Mouse (Mus musculus) intestine, embryonic 14.5 days (tissue): ENCODE measurements around the gene Acsm3. TPM values are rescaled to one million over a fixed set of nuclear protein-coding genes. Genes with fewer than 3 reads are reported as not detected.
A peak's percentile ranks its signal among the peaks of the same experiment; 100 is the strongest.
"Not testable (repeated sequence)": the region's sequence is repeated elsewhere in the genome, so short reads cannot be mapped to it uniquely, and the experiment has no call there.

Experiments used
- ATAC-seq: fragments of 200-750 bp; cut with Nextera tagmentation; replicated peaks from 2 replicates; pipeline ENCODE4 v1.8.0; 2017; ENCODE audit warnings: low read depth, moderate number of reproducible peaks, moderate TSS enrichment, moderate library complexity; ENCODE audit not compliant: low FRiP score, low TSS enrichment
- DNase-seq: peaks from one replicate; pipeline ENCODE4 v3.0.0-alpha.2; 2018; ENCODE audit warnings: low spot score
- H3K27ac ChIP-seq: fragments of 300-500 bp; sonication (generic); 2 replicates; pipeline ENCODE4 v1.5.1; 2014; ENCODE audit warnings: low read depth, mild to moderate bottlenecking, control low read depth
- H3K27me3 ChIP-seq: fragments of 300-500 bp; sonication (generic); replicated peaks from 2 replicates; pipeline ENCODE4 v1.6.1; 2014; ENCODE audit warnings: low read length, control low read depth; ENCODE audit not compliant: control insufficient read depth, insufficient read depth
- H3K36me3 ChIP-seq: fragments of 300-500 bp; sonication (generic); 2 replicates; pipeline ENCODE4 v1.6.1; 2014; ENCODE audit warnings: low read length, control low read depth; ENCODE audit not compliant: control insufficient read depth, insufficient read depth
- H3K4me1 ChIP-seq: fragments of 300-500 bp; sonication (generic); replicated peaks from 2 replicates; pipeline ENCODE4 v1.6.1; 2014; ENCODE audit warnings: low read length, control low read depth, mixed read lengths; ENCODE audit not compliant: control insufficient read depth, insufficient read depth
- H3K4me2 ChIP-seq: fragments of 300-500 bp; sonication (generic); 2 replicates; pipeline ENCODE4 v1.6.1; 2014; ENCODE audit warnings: low read length
- H3K4me3 ChIP-seq: fragments of 300-500 bp; sonication (generic); 2 replicates; pipeline ENCODE4 v1.5.1; 2014; ENCODE audit warnings: low read depth, low read length, control low read depth, mixed read lengths
- H3K9ac ChIP-seq: fragments of 300-500 bp; sonication (generic); 2 replicates; pipeline ENCODE4 v1.6.1; 2014; ENCODE audit warnings: mild to moderate bottlenecking, low read length
- H3K9me3 ChIP-seq: fragments of 300-500 bp; sonication (generic); 2 replicates; pipeline ENCODE4 v1.6.1; 2016; ENCODE audit warnings: low read length, control low read depth; ENCODE audit not compliant: control insufficient read depth
- WGBS: fragments of 180-500 bp; shearing (Covaris S2); extraction: QIAGEN DNeasy Blood & Tissue Kit; methylation state at CpG from one replicate; pipeline ENCODE4 v1.1.7; 2014; 5-methylcytosine and 5-hydroxymethylcytosine counted together
- polyA plus RNA-seq: library from polyadenylated mRNA; unstranded; fragments of >200 nt; fragmentation: Nextera tagmentation; extraction: Ambion mirVana; gene quantifications from 2 replicates; pipeline ENCODE4 v1.2.1, GENCODE M21; 2014

Acsm3 gene
- 4.9 and 7.1 TPM in 2 replicates for polyA plus RNA-seq

- no peak within 1 kb of the TSS for H3K27ac ChIP-seq
- 30% methylated on average over 11 of the region's 11 CpGs for WGBS
- H3K27me3 ChIP-seq, result no peaks in the 10 kb centered on the region
- H3K9ac ChIP-seq, result no peak within 1 kb of the TSS
- no peaks in the 10 kb centered on the region for H3K36me3 ChIP-seq
- H3K4me1 ChIP-seq, result no peaks in the 10 kb centered on the region
- ATAC-seq, result peak; percentile 43
- DNase-seq, result no peak
- H3K4me2 ChIP-seq, result peak within 1 kb of the TSS; percentile 26
- no peaks in the 10 kb centered on the region for H3K9me3 ChIP-seq
- H3K4me3 ChIP-seq, result no peak within 1 kb of the TSS
Observed at GRCm38 (mm10) chr7:119760527-119760951, at the start of gene Acsm3. Acsm3 (plus strand) TSS chr7:119760923.

GRCm38 (mm10) chr7:119714111-119714510 lies 46.6 kb upstream of the Acsm3 start:
- H3K27ac ChIP-seq, result no peak overlapping the region
- no peak for ATAC-seq
- no peak overlapping the region for H3K4me2 ChIP-seq
- H3K36me3 ChIP-seq, result peaks cover 47% of the 10 kb centered on the region
- H3K4me3 ChIP-seq, result no peak overlapping the region
- no peaks in the 10 kb centered on the region for H3K27me3 ChIP-seq
- H3K9me3 ChIP-seq, result no peaks in the 10 kb centered on the region
- 90% methylated on average over 7 of the region's 7 CpGs for WGBS
- no peak for DNase-seq
- no peaks in the 10 kb centered on the region for H3K4me1 ChIP-seq
- H3K9ac ChIP-seq, result no peak overlapping the region

DNA sequence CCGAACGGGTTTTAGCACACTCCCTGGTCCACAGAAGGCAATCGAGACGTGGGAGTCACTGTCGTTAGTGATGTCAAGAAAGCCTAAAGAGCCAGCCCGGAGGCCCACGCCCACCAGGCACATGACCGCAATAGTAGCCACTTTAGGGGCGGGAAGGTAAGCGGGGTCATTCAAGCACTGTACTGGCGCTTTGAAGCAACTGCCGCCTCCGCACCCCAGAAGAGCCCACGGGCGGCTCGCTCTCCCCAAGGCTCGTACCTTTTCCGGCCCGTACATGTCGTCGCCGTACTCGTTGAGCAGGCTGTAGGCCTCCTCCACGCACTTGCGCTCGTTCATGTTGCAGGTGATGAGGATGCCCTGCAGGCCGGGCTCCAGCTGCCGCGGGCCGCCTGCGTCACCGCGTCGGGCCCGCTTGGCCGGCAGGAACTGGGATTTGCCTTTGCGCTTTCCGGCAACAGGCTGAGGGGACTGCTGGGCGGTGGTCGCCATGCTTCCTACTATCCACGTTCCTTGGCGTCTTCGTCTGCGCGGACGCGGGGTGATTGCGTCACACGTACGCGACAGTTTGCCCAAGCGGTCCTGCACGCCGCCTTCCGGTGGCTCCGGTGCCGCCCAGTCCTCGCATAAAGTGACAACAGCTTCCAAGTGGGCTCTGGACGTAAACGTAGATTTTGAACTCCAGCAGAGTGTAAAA lies 40.3 kb upstream of the Acsm3 start, which contains the start of gene Thumpd1:
TSS of gene Thumpd1 (minus strand) at position 546 of the 694 bp plus-strand sequence.
- DNase-seq (peak; percentile 97), ATAC-seq (peak; percentile 95)
- peak within 1 kb of the TSS; percentile 74 for H3K27ac ChIP-seq
- under 1% methylated on average over 60 of the region's 60 CpGs for WGBS
- peaks cover 9% of the 10 kb centered on the region; the same call in 1 of the 2 replicates for H3K4me1 ChIP-seq
- H3K27me3 ChIP-seq, result no peaks in the 10 kb centered on the region
- peak within 1 kb of the TSS; percentile 84 for H3K9ac ChIP-seq
- no peaks in the 10 kb centered on the region for H3K9me3 ChIP-seq
- peak within 1 kb of the TSS; percentile 89 for H3K4me3 ChIP-seq
- peak within 1 kb of the TSS; percentile 92 for H3K4me2 ChIP-seq
- H3K36me3 ChIP-seq, result peaks cover 37% of the 10 kb centered on the region

- Histone ChIP-seq H3K36me3 (peaks cover 32% of the 10 kb centered on the region), H3K4me3 (peak overlapping the region; percentile 89), H3K27ac (peak overlapping the region; percentile 57), H3K9me3 (no peaks in the 10 kb centered on the region), H3K9ac (peak overlapping the region; percentile 84; the same call in 1 of the 2 replicates), H3K4me2 (peak overlapping the region; percentile 92), H3K27me3 (no peaks in the 10 kb centered on the region), H3K4me1 (peaks cover 9% of the 10 kb centered on the region; the same call in 1 of the 2 replicates)
- DNase-seq (no peak), ATAC-seq (no peak)
- WGBS, result 11% methylated on average over 8 of the region's 8 CpGs
Observed at GRCm38 (mm10) chr7:119720947-119721310, 39.8 kb upstream of the Acsm3 start.

GRCm38 (mm10) chr7:119727621-119728020 lies 33.1 kb upstream of the Acsm3 start:
- Histone ChIP-seq H3K9ac (no peak overlapping the region), H3K4me1 (no peaks in the 10 kb centered on the region), H3K27me3 (no peaks in the 10 kb centered on the region), H3K36me3 (no peaks in the 10 kb centered on the region), H3K4me3 (no peak overlapping the region), H3K4me2 (no peak overlapping the region), H3K9me3 (no peaks in the 10 kb centered on the region), H3K27ac (no peak overlapping the region)
- ATAC-seq (no peak), DNase-seq (no peak)
- 89% methylated on average over 2 of the region's 2 CpGs for WGBS

GRCm38 (mm10) chr7:119731262-119731661 lies 29.5 kb upstream of the Acsm3 start:
- ATAC-seq, H3K4me1 ChIP-seq, H3K9ac ChIP-seq, H3K9me3 ChIP-seq, DNase-seq, H3K4me3 ChIP-seq, H3K27ac ChIP-seq, H3K27me3 ChIP-seq, H3K36me3 ChIP-seq, H3K4me2 ChIP-seq: not testable (repeated sequence)
- WGBS, result 80% methylated on average over 4 of the region's 4 CpGs

GRCm38 (mm10) chr7:119738877-119739276 lies 21.8 kb upstream of the Acsm3 start:
- no peaks in the 10 kb centered on the region for H3K9me3 ChIP-seq
- no peaks in the 10 kb centered on the region for H3K27me3 ChIP-seq
- no peak overlapping the region for H3K4me2 ChIP-seq
- WGBS, result 91% methylated on average over 2 of the region's 2 CpGs
- no peak overlapping the region for H3K4me3 ChIP-seq
- no peaks in the 10 kb centered on the region for H3K4me1 ChIP-seq
- no peak overlapping the region for H3K27ac ChIP-seq
- DNase-seq, result no peak
- ATAC-seq, result no peak
- H3K36me3 ChIP-seq, result no peaks in the 10 kb centered on the region
- no peak overlapping the region for H3K9ac ChIP-seq

DNA sequence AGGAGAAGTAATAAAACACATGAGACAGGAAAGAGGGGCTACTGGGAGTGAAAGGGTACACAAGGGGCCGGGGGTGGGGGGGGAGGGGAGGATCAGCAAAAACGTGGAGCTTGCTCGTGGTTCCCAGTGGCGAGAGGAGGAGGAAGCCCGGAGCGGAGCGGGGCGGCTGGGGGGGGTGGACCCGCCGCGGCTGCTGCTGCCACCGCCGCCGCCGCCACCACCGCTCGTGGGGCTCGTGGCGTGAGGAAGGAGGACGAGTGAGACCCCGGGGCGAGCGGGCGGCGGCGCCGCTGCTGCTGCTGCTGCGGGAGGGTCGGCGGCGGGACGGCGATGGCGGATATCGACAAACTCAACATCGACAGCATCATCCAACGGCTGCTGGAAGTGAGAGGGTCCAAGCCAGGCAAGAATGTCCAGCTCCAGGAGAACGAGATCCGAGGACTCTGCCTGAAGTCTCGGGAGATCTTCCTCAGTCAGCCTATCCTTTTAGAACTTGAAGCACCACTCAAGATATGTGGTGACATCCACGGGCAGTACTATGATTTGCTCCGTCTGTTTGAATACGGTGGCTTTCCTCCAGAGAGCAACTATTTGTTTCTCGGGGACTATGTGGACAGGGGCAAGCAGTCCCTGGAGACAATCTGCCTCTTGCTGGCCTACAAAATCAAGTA lies 20.8 kb upstream of the Acsm3 start:
- H3K27ac ChIP-seq, H3K27me3 ChIP-seq, H3K4me1 ChIP-seq, H3K9me3 ChIP-seq, DNase-seq, H3K36me3 ChIP-seq: not testable (repeated sequence)
- WGBS, result 1% methylated on average over 24 of the region's 44 CpGs
- Histone ChIP-seq H3K4me3 (peak overlapping the region; percentile 25; the same call in 1 of the 2 replicates), H3K9ac (peak overlapping the region; percentile 30; the same call in 1 of the 2 replicates), H3K4me2 (peak overlapping the region; percentile 46)
- peak; percentile 77; the same call in 1 of the 2 replicates for ATAC-seq
